Mouse (Mus musculus) mature B cell (primary cell): ENCODE data around the gene Smoc1.

ENCODE experiments used
- in situ Hi-C: fragments of 300-500 bp; cut with MboI; formaldehyde crosslinking; loops from 2 replicates; pipeline ENCODE4 v1.14.3; 2019

Smoc1 gene

GRCm38 (mm10) chr12:81126842-81127241 is 100.2 kb downstream of the Smoc1 start:
- in situ Hi-C loops = no loop called here

GRCm38 (mm10) chr12:81128693-81129092 is 102.1 kb downstream of the Smoc1 start:
- in situ Hi-C loops = no loop called here

- in situ Hi-C loops = no loop called here
These were observed 104.1 kb downstream of the Smoc1 start for GRCm38 (mm10) chr12:81130692-81131091.

- in situ Hi-C loops = no loop called here
These were observed 104.5 kb downstream of the Smoc1 start for GRCm38 (mm10) chr12:81131114-81131513.

GRCm38 (mm10) chr12:81133055-81133665 is 106.6 kb downstream of the Smoc1 start:
- in situ Hi-C loops = no loop called here

GRCm38 (mm10) chr12:81138217-81138616 is 111.6 kb downstream of the Smoc1 start:
- in situ Hi-C loops = no loop called here

GRCm38 (mm10) chr12:81139463-81139862 is 112.9 kb downstream of the Smoc1 start:
- in situ Hi-C loops = no loop called here

GRCm38 (mm10) chr12:81140594-81141328 is 114.2 kb downstream of the Smoc1 start:
- in situ Hi-C loops = no loop called here

- in situ Hi-C loops = no loop called here
These were observed 114.7 kb downstream of the Smoc1 start for GRCm38 (mm10) chr12:81141329-81141711.

GRCm38 (mm10) chr12:81142231-81142630 is 115.6 kb downstream of the Smoc1 start:
- in situ Hi-C loops = no loop called here

GRCm38 (mm10) chr12:81144201-81144600 is 117.6 kb downstream of the Smoc1 start:
- in situ Hi-C loops = no loop called here

GRCm38 (mm10) chr12:81146417-81147180 is 120.0 kb downstream of the Smoc1 start:
- in situ Hi-C loops = no loop called here

- in situ Hi-C loops = no loop called here
These were observed 121.3 kb downstream of the Smoc1 start for GRCm38 (mm10) chr12:81147956-81148355.

GRCm38 (mm10) chr12:81150917-81151316 is 124.3 kb downstream of the Smoc1 start:
- in situ Hi-C loops = no loop called here

GRCm38 (mm10) chr12:81152082-81152481 is 125.5 kb downstream of the Smoc1 start:
- in situ Hi-C loops = no loop called here

- in situ Hi-C loops = no loop called here
These were observed 129.1 kb downstream of the Smoc1 start for GRCm38 (mm10) chr12:81155675-81156074.

GRCm38 (mm10) chr12:81156841-81157240 is 130.2 kb downstream of the Smoc1 start:
- in situ Hi-C loops = no loop called here

- in situ Hi-C loops = no loop called here
These were observed 133.3 kb downstream of the Smoc1 start for GRCm38 (mm10) chr12:81159947-81160346.

- in situ Hi-C loops = no loop called here
These were observed 133.8 kb downstream of the Smoc1 start for GRCm38 (mm10) chr12:81160425-81160824.

GRCm38 (mm10) chr12:81160831-81161230 is 134.2 kb downstream of the Smoc1 start:
- in situ Hi-C loops = no loop called here

GRCm38 (mm10) chr12:81161282-81161681 is 134.7 kb downstream of the Smoc1 start:
- in situ Hi-C loops = no loop called here

- in situ Hi-C loops = no loop called here
These were observed 136.5 kb downstream of the Smoc1 start for GRCm38 (mm10) chr12:81163131-81163530.

- in situ Hi-C loops = no loop called here
These were observed 137.0 kb downstream of the Smoc1 start for GRCm38 (mm10) chr12:81163566-81163965.
